Mouse (Mus musculus): ENCODE data around the gene Pitpnm3.

DNA sequence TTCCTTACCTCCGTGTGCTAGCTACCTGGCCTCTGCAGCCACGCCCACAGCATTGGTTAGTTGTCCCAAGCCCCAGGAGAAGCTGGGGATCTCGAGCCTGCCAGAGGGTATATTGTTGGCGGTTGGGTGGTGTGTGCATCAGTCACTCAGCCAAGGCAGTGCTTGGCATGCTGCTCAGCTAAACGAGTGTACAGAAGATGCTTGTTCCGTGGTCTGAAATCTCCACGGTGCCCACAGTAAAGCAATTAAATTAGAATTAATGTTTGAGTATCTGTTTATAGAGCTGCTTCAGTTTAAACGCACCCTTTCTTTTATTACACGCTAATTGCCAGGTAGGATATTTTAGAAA, 118.4 kb downstream of the Pitpnm3 start:
- TF ChIP-seq CTCF (IDR thresholded peaks at IDR 0.05; ENCODE audit: extremely low read depth, insufficient read depth, low read length) (no peak), POLR2A (IDR thresholded peaks at IDR 0.05; ENCODE audit: extremely low read depth, insufficient read depth, low read length) (no peak)
